Mouse (Mus musculus): ENCODE data around the gene Zfand2a.

DNA sequence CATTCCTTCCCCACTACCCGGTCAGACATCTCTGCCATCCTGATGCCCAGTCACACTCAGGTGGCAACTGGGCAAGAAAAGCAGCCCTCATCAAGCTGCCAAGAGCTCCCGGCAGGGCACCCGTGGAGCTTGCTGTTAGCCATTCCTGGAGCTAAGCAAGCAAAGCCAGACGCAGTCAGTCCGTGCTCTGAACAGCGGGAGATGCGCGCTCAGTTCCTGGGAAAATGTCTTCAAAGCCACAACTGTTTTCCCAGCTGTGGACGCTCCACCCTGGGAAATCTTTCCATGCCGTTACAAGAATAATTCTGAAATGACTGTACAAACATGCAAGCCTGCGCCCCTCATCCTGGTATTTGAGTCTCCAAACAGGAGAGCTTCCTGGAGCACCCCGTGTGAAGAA, 41.9 kb downstream of the Zfand2a start:
- TF ChIP-seq POLR2A (IDR thresholded peaks at IDR 0.05; ENCODE audit: insufficient read depth, low read depth, low read length) = no peak
- TF ChIP-seq CTCF (IDR thresholded peaks at IDR 0.05) = no peak
- TF ChIP-seq EP300 (IDR thresholded peaks at IDR 0.05; ENCODE audit: insufficient read depth, low read depth, low read length) = no peak

Measured in heart, adult 2 months (tissue).